Mouse (Mus musculus) stomach, postnatal 0 days (tissue): ENCODE results near the gene Slc35d2. TPM values are rescaled to one million over a fixed set of nuclear protein-coding genes. Genes with fewer than 3 reads are reported as not detected.

Source experiments
- ATAC-seq: fragments of 200-750 bp; cut with Nextera tagmentation; 2 replicates; pipeline ENCODE4 v1.8.0; 2017; ENCODE audit not compliant: low FRiP score, low TSS enrichment
- DNase-seq: peaks from one replicate; pipeline ENCODE4 v3.0.0-alpha.2; 2016; ENCODE audit warnings: low spot score
- H3K27ac ChIP-seq: fragments of 300-500 bp; sonication (generic); replicated peaks from 2 replicates; pipeline ENCODE4 v1.5.1; 2014; ENCODE audit warnings: mild to moderate bottlenecking, control low read depth
- H3K27me3 ChIP-seq: fragments of 300-500 bp; sonication (generic); 2 replicates; pipeline ENCODE4 v1.6.1; 2014; ENCODE audit warnings: low read length; ENCODE audit not compliant: control insufficient read depth, insufficient read depth
- H3K36me3 ChIP-seq: fragments of 300-500 bp; sonication (generic); 2 replicates; pipeline ENCODE4 v1.6.1; 2014; ENCODE audit warnings: low read length, mixed read lengths; ENCODE audit not compliant: control insufficient read depth, insufficient read depth
- H3K4me1 ChIP-seq: fragments of 300-500 bp; sonication (generic); replicated peaks from 2 replicates; pipeline ENCODE4 v1.6.1; 2014; ENCODE audit warnings: antibody characterized with exemption; ENCODE audit not compliant: control insufficient read depth, insufficient read depth
- H3K4me2 ChIP-seq: fragments of 300-500 bp; sonication (generic); replicated peaks from 2 replicates; pipeline ENCODE4 v1.6.1; 2014; ENCODE audit warnings: low read depth, mild to moderate bottlenecking, control low read depth, moderate library complexity
- H3K4me3 ChIP-seq: fragments of 300-500 bp; sonication (generic); 2 replicates; pipeline ENCODE4 v1.5.1; 2014; ENCODE audit warnings: low read depth, low read length, control low read depth
- H3K9ac ChIP-seq: fragments of 300-500 bp; sonication (generic); 2 replicates; pipeline ENCODE4 v1.6.1; 2014; ENCODE audit warnings: mild to moderate bottlenecking, low read length, control low read depth, mixed read lengths
- H3K9me3 ChIP-seq: fragments of 300-500 bp; sonication (generic); 2 replicates; pipeline ENCODE4 v1.6.1; 2016; ENCODE audit warnings: low read length; ENCODE audit not compliant: control insufficient read depth
- CTCF ChIP-seq: IDR thresholded peaks from 2 replicates; pipeline ENCODE4 v1.5.1; 2016; ENCODE audit warnings: antibody characterized with exemption, low read depth, mild to moderate bottlenecking, moderate library complexity
- EP300 ChIP-seq: optimal IDR thresholded peaks from 2 replicates; pipeline ENCODE3; 2016; ENCODE audit warnings: antibody characterized with exemption
- WGBS: fragments of 180-500 bp; shearing (Covaris S2); extraction: QIAGEN DNeasy Blood & Tissue Kit; methylation state at CpG from one replicate; pipeline ENCODE4 v1.1.7; 2014; 5-methylcytosine and 5-hydroxymethylcytosine counted together
- polyA plus RNA-seq: library from polyadenylated mRNA; unstranded; fragments of >200 nt; fragmentation: Nextera tagmentation; extraction: Ambion mirVana; gene quantifications from 2 replicates; pipeline ENCODE4 v1.2.1, GENCODE M21; 2015

Gene Slc35d2
- polyA plus RNA-seq, 1 experiment from 2014 or later = 7.9 TPM

GRCm38 (mm10) chr13:64161916-64162611 is 32.9 kb upstream of the Slc35d2 start:
- H3K4me3 ChIP-seq = peak overlapping the region; percentile 81
- peaks cover 4% of the 10 kb centered on the region; the same call in 1 of the 2 replicates for H3K4me1 ChIP-seq
- H3K27ac ChIP-seq = peak overlapping the region; percentile 92
- H3K9me3 ChIP-seq = no peaks in the 10 kb centered on the region
- TF ChIP-seq EP300 (no peak), CTCF (no peak)
- H3K9ac ChIP-seq = peak overlapping the region; percentile 86
- H3K36me3 ChIP-seq = no peaks in the 10 kb centered on the region
- DNase-seq = no peak
- peak; percentile 72 for ATAC-seq
- under 1% methylated on average over 48 of the region's 71 CpGs for WGBS
- H3K4me2 ChIP-seq = peak overlapping the region; percentile 96
- no peaks in the 10 kb centered on the region for H3K27me3 ChIP-seq

- Histone ChIP-seq H3K4me2 (peak within 1 kb of the TSS; percentile 96), H3K27me3 (no peaks in the 10 kb centered on the region), H3K36me3 (no peaks in the 10 kb centered on the region), H3K9ac (peak within 1 kb of the TSS; percentile 86), H3K4me1 (peaks cover 4% of the 10 kb centered on the region; the same call in 1 of the 2 replicates), H3K9me3 (no peaks in the 10 kb centered on the region), H3K4me3 (peak within 1 kb of the TSS; percentile 81), H3K27ac (peak within 1 kb of the TSS; percentile 92)
- DNase-seq (peak; percentile 99), ATAC-seq (peak; percentile 100)
- no peak for TF ChIP-seq CTCF
- no peak for TF ChIP-seq EP300
- WGBS = 0% methylated on average over 24 of the region's 31 CpGs
Observed at GRCm38 (mm10) chr13:64161548-64161915, 32.4 kb upstream of the Slc35d2 start, which contains the start of gene Habp4. Gene Habp4 (plus strand): TSS chr13:64161824.

- TF ChIP-seq CTCF = no peak
- TF ChIP-seq EP300 = no peak
- H3K36me3 ChIP-seq = no peaks in the 10 kb centered on the region
- no peak overlapping the region for H3K4me3 ChIP-seq
- H3K9me3 ChIP-seq = no peaks in the 10 kb centered on the region
- no peaks in the 10 kb centered on the region for H3K4me1 ChIP-seq
- H3K4me2 ChIP-seq = no peak overlapping the region
- H3K27me3 ChIP-seq = no peaks in the 10 kb centered on the region
- H3K9ac ChIP-seq = no peak overlapping the region
- DNase-seq (no peak), ATAC-seq (no peak)
- H3K27ac ChIP-seq = no peak overlapping the region
Observed at GRCm38 (mm10) chr13:64156966-64157365, 27.8 kb upstream of the Slc35d2 start.

- DNase-seq = no peak
- H3K27ac ChIP-seq = peak overlapping the region; percentile 24; the same call in 1 of the 2 replicates
- no peak overlapping the region for H3K9ac ChIP-seq
Observed at GRCm38 (mm10) chr13:64155171-64155571, 26.0 kb upstream of the Slc35d2 start.

GRCm38 (mm10) chr13:64154651-64155050 is 25.5 kb upstream of the Slc35d2 start:
- Histone ChIP-seq H3K4me1 (no peaks in the 10 kb centered on the region), H3K4me3 (no peak overlapping the region), H3K27me3 (no peaks in the 10 kb centered on the region), H3K36me3 (no peaks in the 10 kb centered on the region), H3K4me2 (no peak overlapping the region), H3K9ac (no peak overlapping the region), H3K9me3 (no peaks in the 10 kb centered on the region), H3K27ac (no peak overlapping the region)
- 35% methylated on average over 2 of the region's 2 CpGs for WGBS
- no peak for ATAC-seq
- DNase-seq = no peak
- TF ChIP-seq CTCF (no peak), EP300 (no peak)

More at GRCm38 (mm10) chr13:64155171-64155571, 26.0 kb upstream of the Slc35d2 start:
- no peak overlapping the region for H3K4me2 ChIP-seq
- TF ChIP-seq EP300 (no peak), CTCF (peak; percentile 67)
- no peaks in the 10 kb centered on the region for H3K9me3 ChIP-seq
- no peak overlapping the region for H3K4me3 ChIP-seq
- H3K27me3 ChIP-seq = no peaks in the 10 kb centered on the region
- H3K36me3 ChIP-seq = no peaks in the 10 kb centered on the region
- 33% methylated on average over 1 of the region's 1 CpGs for WGBS
- H3K4me1 ChIP-seq = no peaks in the 10 kb centered on the region
- ATAC-seq = no peak

GRCm38 (mm10) chr13:64153751-64154267 is 24.6 kb upstream of the Slc35d2 start:
- Histone ChIP-seq H3K4me1 (no peaks in the 10 kb centered on the region), H3K27ac (peak overlapping the region; percentile 70), H3K36me3 (no peaks in the 10 kb centered on the region), H3K4me3 (peak overlapping the region; percentile 82), H3K9ac (peak overlapping the region; percentile 41; the same call in 1 of the 2 replicates), H3K4me2 (peak overlapping the region; percentile 56), H3K27me3 (no peaks in the 10 kb centered on the region), H3K9me3 (no peaks in the 10 kb centered on the region)
- WGBS = 1% methylated on average over 18 of the region's 18 CpGs
- DNase-seq (peak; percentile 72), ATAC-seq (peak; percentile 74)
- TF ChIP-seq CTCF = no peak
- TF ChIP-seq EP300 = no peak
